Mouse (Mus musculus) lung, embryonic 14.5 days (tissue): ENCODE measurements around the gene Taf5l. TPM values are rescaled to one million over a fixed set of nuclear protein-coding genes. Genes with fewer than 3 reads are reported as not detected.

Source experiments
- ATAC-seq: fragments of 200-750 bp; cut with Nextera tagmentation; 2 replicates; pipeline ENCODE4 v1.8.0; 2017; ENCODE audit warnings: mild to moderate bottlenecking, moderate TSS enrichment, moderate library complexity; ENCODE audit not compliant: insufficient read depth
- DNase-seq: peaks from one replicate; pipeline ENCODE4 v3.0.0-alpha.2; 2015
- H3K27ac ChIP-seq: fragments of 300-500 bp; sonication (generic); 2 replicates; pipeline ENCODE4 v1.5.1; 2014; ENCODE audit warnings: low read depth, mild to moderate bottlenecking, moderate library complexity
- H3K27me3 ChIP-seq: fragments of 300-500 bp; sonication (generic); 2 replicates; pipeline ENCODE4 v1.6.1; 2014; ENCODE audit warnings: low read length, control low read depth; ENCODE audit not compliant: insufficient read depth
- H3K36me3 ChIP-seq: fragments of 300-500 bp; sonication (generic); 2 replicates; pipeline ENCODE4 v1.6.1; 2014; ENCODE audit warnings: control low read depth; ENCODE audit not compliant: insufficient read depth
- H3K4me1 ChIP-seq: fragments of 300-500 bp; sonication (generic); 2 replicates; pipeline ENCODE4 v1.6.1; 2014; ENCODE audit warnings: antibody characterized with exemption, control low read depth; ENCODE audit not compliant: insufficient read depth
- H3K4me2 ChIP-seq: fragments of 300-500 bp; sonication (generic); 2 replicates; pipeline ENCODE4 v1.6.1; 2014; ENCODE audit warnings: mild to moderate bottlenecking
- H3K4me3 ChIP-seq: fragments of 300-500 bp; sonication (generic); 2 replicates; pipeline ENCODE4 v1.5.1; 2014; ENCODE audit warnings: low read depth, low read length
- H3K9ac ChIP-seq: fragments of 300-500 bp; sonication (generic); 2 replicates; pipeline ENCODE4 v1.6.1; 2014
- H3K9me3 ChIP-seq: fragments of 300-500 bp; sonication (generic); 2 replicates; pipeline ENCODE4 v1.6.1; 2016; ENCODE audit warnings: low read depth, low read length, control low read depth
- CTCF ChIP-seq: IDR thresholded peaks from 2 replicates; pipeline ENCODE4 v1.5.1; 2016; ENCODE audit warnings: antibody characterized with exemption, low read depth
- WGBS: fragments of 180-500 bp; shearing (Covaris S2); extraction: QIAGEN DNeasy Blood & Tissue Kit; methylation state at CpG from one replicate; pipeline ENCODE4 v1.1.7; 2014; 5-methylcytosine and 5-hydroxymethylcytosine counted together
- polyA plus RNA-seq: library from polyadenylated mRNA; unstranded; fragments of >200 nt; fragmentation: Nextera tagmentation; extraction: Ambion mirVana; gene quantifications from 2 replicates; pipeline ENCODE4 v1.2.1, GENCODE M21; 2014

Gene Taf5l
- polyA plus RNA-seq, 1 experiment from 2014 or later, result 51.6 TPM

DNA sequence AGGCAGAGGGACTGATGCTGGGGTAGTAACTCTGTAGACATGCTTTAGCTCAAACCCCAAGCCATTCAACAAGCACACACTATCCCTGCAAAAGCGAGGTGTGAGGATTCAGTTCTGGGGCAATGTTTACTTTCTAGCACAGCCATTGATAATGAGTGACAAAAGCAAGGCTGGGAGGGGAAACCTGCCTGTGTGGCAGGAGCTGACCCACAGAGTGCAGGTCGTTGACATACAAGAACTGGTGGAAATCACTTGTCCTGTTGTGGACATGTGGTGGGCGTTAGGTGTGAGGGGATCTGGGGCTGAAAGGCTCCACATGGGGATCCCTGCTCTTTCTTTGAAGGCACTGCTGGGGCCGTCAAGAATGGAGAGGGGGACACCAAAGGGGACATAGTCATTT, 31.4 kb upstream of the Taf5l start:
- WGBS, result 20% methylated on average over 4 of the region's 4 CpGs
- no peaks in the 10 kb centered on the region for H3K27me3 ChIP-seq
- no peaks in the 10 kb centered on the region for H3K4me1 ChIP-seq
- no peak overlapping the region for H3K4me2 ChIP-seq
- no peaks in the 10 kb centered on the region for H3K9me3 ChIP-seq
- DNase-seq (no peak), ATAC-seq (no peak)
- H3K9ac ChIP-seq, result no peak overlapping the region
- no peak overlapping the region for H3K4me3 ChIP-seq
- peaks cover 8% of the 10 kb centered on the region; the same call in 1 of the 2 replicates for H3K36me3 ChIP-seq
- no peak for TF ChIP-seq CTCF
- H3K27ac ChIP-seq, result no peak overlapping the region

DNA sequence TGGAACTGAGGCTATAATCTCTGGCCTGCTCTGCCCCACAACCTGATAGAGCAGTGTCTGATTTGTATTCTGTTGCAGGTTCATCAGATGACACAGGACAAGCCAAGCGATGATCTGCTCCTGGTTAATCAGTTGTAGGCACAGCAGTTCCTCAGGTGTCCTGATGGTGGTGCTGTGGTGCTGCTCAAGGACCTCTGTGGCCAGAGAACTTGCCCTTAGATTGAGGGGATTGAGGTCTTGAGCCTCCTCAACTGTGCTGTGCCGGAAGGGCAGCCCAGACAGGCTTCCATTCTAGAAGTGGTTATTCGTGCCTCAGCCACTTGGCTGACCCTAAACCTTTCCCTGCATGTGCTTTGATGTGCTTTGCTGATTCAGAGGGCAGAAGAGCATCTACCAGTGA, 30.9 kb upstream of the Taf5l start:
- Histone ChIP-seq H3K36me3 (peaks cover 13% of the 10 kb centered on the region; the same call in 1 of the 2 replicates), H3K9me3 (no peaks in the 10 kb centered on the region), H3K27ac (no peak overlapping the region), H3K4me3 (no peak overlapping the region), H3K27me3 (no peaks in the 10 kb centered on the region), H3K4me2 (no peak overlapping the region), H3K4me1 (no peaks in the 10 kb centered on the region), H3K9ac (no peak overlapping the region)
- TF ChIP-seq CTCF, result peak; percentile 95
- ATAC-seq (no peak), DNase-seq (peak; percentile 79)
- 14% methylated on average over 3 of the region's 3 CpGs for WGBS

DNA sequence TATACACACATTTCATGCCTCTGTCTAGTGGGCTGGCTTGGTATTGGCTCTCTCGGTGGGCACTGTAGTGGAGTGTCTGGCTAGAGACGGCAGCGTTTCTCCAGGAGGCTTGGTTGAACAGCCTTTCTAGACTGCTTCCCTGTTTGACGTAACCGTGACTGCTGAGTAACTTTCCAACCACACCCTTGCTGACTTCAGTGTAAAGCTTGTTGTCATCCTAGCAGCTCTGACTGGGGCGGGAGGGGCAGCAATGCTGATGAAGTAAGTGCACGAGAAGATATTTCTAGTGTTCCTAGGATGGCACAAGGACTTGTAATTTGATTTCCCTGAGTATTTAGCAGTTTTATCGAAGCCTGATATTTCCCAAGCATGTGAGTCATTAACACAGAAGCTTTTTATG, 24.7 kb upstream of the Taf5l start:
- Histone ChIP-seq H3K4me3 (no peak overlapping the region), H3K9me3 (no peaks in the 10 kb centered on the region), H3K4me2 (no peak overlapping the region), H3K27ac (no peak overlapping the region), H3K36me3 (peaks cover 48% of the 10 kb centered on the region), H3K9ac (no peak overlapping the region), H3K4me1 (no peaks in the 10 kb centered on the region), H3K27me3 (no peaks in the 10 kb centered on the region)
- 89% methylated on average over 8 of the region's 8 CpGs for WGBS
- ATAC-seq (no peak), DNase-seq (no peak)
- TF ChIP-seq CTCF, result no peak

DNA sequence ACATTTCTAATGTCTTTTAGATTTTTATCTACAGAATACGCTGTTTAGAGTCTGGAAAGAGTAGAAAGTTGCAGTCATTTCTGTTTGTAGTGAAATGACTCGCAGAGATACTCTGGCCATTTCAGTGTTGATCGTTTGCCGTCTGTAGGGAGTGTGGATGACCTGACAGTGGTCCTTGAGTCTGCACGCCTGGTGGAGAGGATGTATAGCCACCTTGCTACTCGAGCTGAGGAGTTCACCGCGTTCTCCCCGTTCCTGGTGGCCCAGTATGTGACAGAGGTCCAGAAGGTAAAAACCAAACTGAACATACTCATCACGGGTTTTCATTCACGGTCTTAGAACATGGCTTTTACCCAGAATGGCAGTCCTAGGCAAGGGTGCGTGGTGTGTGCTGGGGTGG, 23.7 kb upstream of the Taf5l start:
- 92% methylated on average over 12 of the region's 12 CpGs for WGBS
- no peaks in the 10 kb centered on the region for H3K9me3 ChIP-seq
- no peak overlapping the region for H3K27ac ChIP-seq
- H3K4me2 ChIP-seq, result no peak overlapping the region
- no peak overlapping the region for H3K4me3 ChIP-seq
- no peak for TF ChIP-seq CTCF
- H3K9ac ChIP-seq, result no peak overlapping the region
- ATAC-seq (no peak), DNase-seq (no peak)
- H3K36me3 ChIP-seq, result peaks cover 53% of the 10 kb centered on the region
- no peaks in the 10 kb centered on the region for H3K27me3 ChIP-seq
- H3K4me1 ChIP-seq, result no peaks in the 10 kb centered on the region

DNA sequence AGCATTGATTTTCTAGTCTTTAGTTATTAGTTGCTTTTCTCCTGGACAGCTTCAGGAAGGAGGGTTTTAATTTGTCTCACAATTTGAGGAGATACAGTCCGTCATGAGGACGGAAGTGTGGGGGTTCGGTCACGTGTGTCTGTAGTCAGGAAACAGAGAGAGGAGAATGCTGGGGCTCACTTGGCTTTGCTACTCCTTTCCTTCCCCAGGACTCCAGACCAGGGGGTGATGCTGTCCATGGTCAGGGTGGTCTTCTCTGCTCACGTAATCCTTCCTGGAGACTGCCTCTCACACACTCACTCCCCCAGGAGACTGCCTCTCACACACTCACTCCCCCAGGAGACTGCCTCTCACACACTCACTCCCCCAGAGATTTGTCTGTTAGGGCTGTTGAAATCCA, 23.2 kb upstream of the Taf5l start:
- H3K4me1 ChIP-seq, result no peaks in the 10 kb centered on the region
- H3K27ac ChIP-seq, result no peak overlapping the region
- H3K27me3 ChIP-seq, result no peaks in the 10 kb centered on the region
- WGBS, result 88% methylated on average over 5 of the region's 5 CpGs
- TF ChIP-seq CTCF, result no peak
- H3K4me2 ChIP-seq, result no peak overlapping the region
- H3K9ac ChIP-seq, result no peak overlapping the region
- no peak overlapping the region for H3K4me3 ChIP-seq
- ATAC-seq (no peak), DNase-seq (no peak)
- peaks cover 58% of the 10 kb centered on the region for H3K36me3 ChIP-seq
- H3K9me3 ChIP-seq, result no peaks in the 10 kb centered on the region

DNA sequence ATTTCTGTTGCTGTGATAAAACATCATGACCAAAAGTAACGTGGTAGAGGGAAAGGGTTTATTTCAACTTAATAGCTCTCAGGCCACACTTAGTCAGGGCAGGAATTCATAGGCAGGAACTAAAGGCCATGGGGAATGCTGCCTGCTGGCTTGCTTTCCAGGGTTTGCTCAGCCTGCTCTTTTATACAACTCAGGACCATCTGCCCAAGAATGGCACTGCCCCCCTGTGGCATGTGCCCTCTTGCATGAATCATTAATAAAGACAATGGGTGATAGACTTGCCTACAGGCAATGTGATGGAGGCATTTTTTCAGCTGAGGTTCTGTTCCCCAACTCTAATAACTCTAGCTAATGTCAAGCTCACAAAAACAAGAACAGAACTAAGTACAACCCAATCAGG, 21.0 kb upstream of the Taf5l start:
- no peak for TF ChIP-seq CTCF
- ATAC-seq (no peak), DNase-seq (no peak)
- Histone ChIP-seq H3K27me3 (no peaks in the 10 kb centered on the region), H3K4me1 (no peaks in the 10 kb centered on the region), H3K9me3 (no peaks in the 10 kb centered on the region), H3K9ac (no peak overlapping the region), H3K27ac (no peak overlapping the region), H3K4me3 (no peak overlapping the region), H3K36me3 (peaks cover 72% of the 10 kb centered on the region), H3K4me2 (no peak overlapping the region)
- WGBS, result 91% methylated on average over 1 of the region's 1 CpGs

DNA sequence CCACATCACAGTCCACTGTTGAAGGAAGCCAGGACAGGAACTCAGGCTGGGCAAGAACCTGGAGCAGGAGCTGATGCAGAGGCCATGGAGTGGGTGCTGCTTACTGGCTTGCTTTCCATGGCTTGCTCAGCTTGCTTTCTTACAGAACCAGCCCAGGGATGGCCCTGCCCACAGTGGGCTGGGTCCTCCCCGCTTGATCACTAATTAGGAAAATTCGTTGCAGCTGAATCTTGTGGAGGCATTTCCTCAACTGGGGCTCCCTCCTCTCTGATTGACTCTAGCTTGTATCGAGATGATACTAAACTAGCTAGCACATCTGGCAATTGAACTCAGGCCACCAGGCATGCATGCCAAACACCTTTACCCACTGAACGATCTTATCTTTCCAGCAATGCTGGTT, 18.2 kb upstream of the Taf5l start:
- Histone ChIP-seq H3K4me3 (no peak overlapping the region), H3K36me3 (peaks cover 73% of the 10 kb centered on the region), H3K9me3 (no peaks in the 10 kb centered on the region), H3K4me1 (no peaks in the 10 kb centered on the region), H3K9ac (no peak overlapping the region), H3K4me2 (no peak overlapping the region), H3K27me3 (no peaks in the 10 kb centered on the region), H3K27ac (no peak overlapping the region)
- TF ChIP-seq CTCF, result no peak
- DNase-seq (no peak), ATAC-seq (no peak)
- 88% methylated on average over 4 of the region's 4 CpGs for WGBS

DNA sequence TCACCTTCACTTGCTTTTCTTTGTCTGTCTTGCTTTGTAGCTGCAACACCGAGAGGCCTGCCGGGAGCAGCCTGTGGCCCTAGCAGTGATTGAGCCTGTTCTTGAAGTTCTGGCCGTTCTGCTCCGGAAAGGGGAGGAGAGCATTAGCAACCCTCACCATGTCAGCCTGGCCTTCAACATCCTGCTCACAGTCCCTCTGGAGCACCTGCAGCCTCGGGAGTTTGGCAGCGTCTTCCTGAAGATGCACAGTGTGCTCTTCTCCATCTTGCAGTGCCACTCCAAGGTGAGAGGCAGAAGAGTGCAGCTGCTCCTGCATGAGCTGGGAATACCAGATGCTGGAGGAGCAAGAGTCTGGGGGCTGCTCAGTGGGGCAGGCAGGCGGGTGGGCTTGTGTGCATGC, 16.9 kb upstream of the Taf5l start:
- DNase-seq (no peak), ATAC-seq (no peak)
- 93% methylated on average over 7 of the region's 7 CpGs for WGBS
- no peak overlapping the region for H3K4me3 ChIP-seq
- no peak overlapping the region for H3K9ac ChIP-seq
- H3K36me3 ChIP-seq, result peaks cover 79% of the 10 kb centered on the region
- no peak overlapping the region for H3K27ac ChIP-seq
- H3K27me3 ChIP-seq, result no peaks in the 10 kb centered on the region
- no peak overlapping the region for H3K4me2 ChIP-seq
- no peaks in the 10 kb centered on the region for H3K9me3 ChIP-seq
- no peak for TF ChIP-seq CTCF
- no peaks in the 10 kb centered on the region for H3K4me1 ChIP-seq
